Mouse (Mus musculus): ENCODE measurements around the gene Gm1043. TPM values are rescaled to one million over a fixed set of nuclear protein-coding genes. Genes with fewer than 3 reads are reported as not detected.

The Gm1043 gene
- total RNA-seq, 1 experiment = not detected

DNA sequence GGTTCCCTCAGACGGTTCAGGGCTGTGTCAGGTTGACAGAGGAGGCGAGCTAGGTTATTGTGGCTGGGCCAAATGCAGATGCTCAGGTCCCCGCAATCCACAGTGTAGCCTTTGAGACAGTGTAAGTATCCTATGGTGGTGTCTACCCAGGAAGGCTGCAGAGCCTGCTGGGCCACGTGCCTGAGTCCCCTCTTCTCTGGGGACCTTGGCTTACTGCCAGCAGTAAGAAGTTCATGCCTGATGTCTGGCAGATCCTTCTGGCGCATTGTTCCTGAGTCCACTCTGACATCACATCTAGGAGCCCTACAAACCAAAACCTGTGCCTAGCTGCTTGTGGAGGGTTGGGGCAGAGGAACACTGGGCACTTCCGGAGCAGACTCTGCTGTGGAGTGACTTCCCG is 27.2 kb downstream of the Gm1043 start:
- H3K9ac ChIP-seq (ENCODE audit: insufficient read depth, low read depth, low read length, poor library complexity, severe bottlenecking) = no peak overlapping the region
- H3K9me3 ChIP-seq (ENCODE audit: control insufficient read depth, insufficient read depth, low read depth, low read length) = no peaks in the 10 kb centered on the region
- no peak overlapping the region for H3K27ac ChIP-seq (ENCODE audit: insufficient read depth, low read depth, low read length, poor library complexity, severe bottlenecking)
- DNase-seq (ENCODE audit: low read depth, low spot score) = no peak
- no peaks in the 10 kb centered on the region for H3K36me3 ChIP-seq (ENCODE audit: control insufficient read depth, insufficient read depth, low read length, poor library complexity, severe bottlenecking)
- in situ Hi-C loops (cut with MboI; ENCODE audit: low sequenced_read_pairs in 2 of 2, unreplicated experiment in 2 of 2) = loop anchor here in 1 of 2 experiments (10.0 kb wide), 1 partner anchor 158 kb away; no protein-coding TSS in a partner anchor
- H3K4me3 ChIP-seq (ENCODE audit: insufficient read depth in 1 of 2, low read depth in 1 of 2, low read length in 2 of 2, poor library complexity in 1 of 2, severe bottlenecking in 1 of 2) = no peak overlapping the region
- H3K4me1 ChIP-seq (ENCODE audit: control insufficient read depth in 2 of 2, insufficient read depth in 2 of 2, low read length in 2 of 2, poor library complexity in 1 of 2) = no peaks in the 10 kb centered on the region
- TF ChIP-seq ZC3H11A (IDR thresholded peaks at IDR 0.05; ENCODE audit: borderline replicate concordance, low read depth, low read length) (no peak), ZNF384 (IDR thresholded peaks at IDR 0.05; ENCODE audit: low read depth, low read length) (no peak), CHD2 (IDR thresholded peaks at IDR 0.05; ENCODE audit: low read depth, low read length) (no peak), HCFC1 (IDR thresholded peaks at IDR 0.05; ENCODE audit: borderline replicate concordance, insufficient read depth, low read length) (no peak), MAFK (IDR thresholded peaks at IDR 0.05; ENCODE audit: insufficient read depth, low read depth, low read length) (no peak)

DNA sequence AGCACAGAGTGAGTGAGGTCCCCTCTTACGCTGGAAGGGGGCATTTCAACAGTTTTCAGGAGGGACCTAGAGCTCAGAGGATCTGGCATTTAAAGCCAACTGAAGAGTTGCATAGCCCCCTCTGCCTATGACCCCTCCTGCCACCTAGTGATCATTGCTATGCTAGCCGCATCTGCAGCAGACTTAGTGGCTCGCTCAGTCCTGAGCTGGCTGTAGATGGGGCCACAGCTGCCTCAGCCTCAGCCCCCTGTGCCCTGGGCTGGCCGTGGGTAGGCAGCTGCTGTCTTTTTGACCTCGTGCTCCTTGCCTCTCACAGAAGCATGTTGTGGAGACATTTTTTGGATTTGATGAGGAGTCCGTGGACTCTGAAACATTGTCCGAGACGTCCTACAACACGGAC is 32.0 kb downstream of the Gm1043 start:
- no peak for DNase-seq (ENCODE audit: low read depth, low spot score)
- TF ChIP-seq ZNF384 (IDR thresholded peaks at IDR 0.05; ENCODE audit: low read depth, low read length) (no peak), CHD2 (IDR thresholded peaks at IDR 0.05; ENCODE audit: low read depth, low read length) (no peak), MAFK (IDR thresholded peaks at IDR 0.05; ENCODE audit: insufficient read depth, low read depth, low read length) (no peak), ZC3H11A (IDR thresholded peaks at IDR 0.05; ENCODE audit: borderline replicate concordance, low read depth, low read length) (no peak), HCFC1 (IDR thresholded peaks at IDR 0.05; ENCODE audit: borderline replicate concordance, insufficient read depth, low read length) (no peak)
- H3K4me1 ChIP-seq (ENCODE audit: control insufficient read depth in 2 of 2, insufficient read depth in 2 of 2, low read length in 2 of 2, poor library complexity in 1 of 2) = no peaks in the 10 kb centered on the region; a peak in 1 of 4 replicates

DNA sequence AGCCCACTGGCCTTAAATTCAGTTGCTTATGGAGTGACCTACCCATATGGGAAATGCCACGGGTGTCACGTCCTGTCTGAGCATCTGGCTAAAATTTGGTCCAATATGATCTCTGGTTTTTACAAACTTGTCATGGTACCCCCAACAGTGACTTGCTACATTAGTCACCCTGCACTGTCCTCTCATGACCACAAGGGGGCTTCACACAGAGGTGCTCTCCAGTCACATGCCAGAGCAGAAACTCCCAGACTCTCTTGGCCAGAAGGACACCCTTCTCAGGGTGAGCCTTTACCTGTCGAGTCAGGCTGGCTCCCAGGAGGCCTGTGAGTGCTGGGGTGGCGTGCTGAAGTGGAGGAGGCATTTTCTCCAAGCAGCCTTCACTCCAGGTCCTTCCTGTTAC is 33.1 kb downstream of the Gm1043 start:
- Histone ChIP-seq H3K9me3 (ENCODE audit: control insufficient read depth, insufficient read depth, low read depth, low read length) (no peaks in the 10 kb centered on the region), H3K9ac (ENCODE audit: insufficient read depth, low read depth, low read length, poor library complexity, severe bottlenecking) (no peak overlapping the region), H3K27ac (ENCODE audit: insufficient read depth, low read depth, low read length, poor library complexity, severe bottlenecking) (no peak overlapping the region), H3K36me3 (ENCODE audit: control insufficient read depth, insufficient read depth, low read length, poor library complexity, severe bottlenecking) (no peaks in the 10 kb centered on the region; the same call in 1 of the 2 replicates), H3K4me1 (ENCODE audit: control insufficient read depth in 2 of 2, insufficient read depth in 2 of 2, low read length in 2 of 2, poor library complexity in 1 of 2) (no peaks in the 10 kb centered on the region; a peak in 1 of 4 replicates), H3K4me3 (ENCODE audit: insufficient read depth in 1 of 2, low read depth in 1 of 2, low read length in 2 of 2, poor library complexity in 1 of 2, severe bottlenecking in 1 of 2) (no peak overlapping the region)
- no peak for TF ChIP-seq ZNF384 (IDR thresholded peaks at IDR 0.05; ENCODE audit: low read depth, low read length)
- no peak for DNase-seq (ENCODE audit: low read depth, low spot score)
- in situ Hi-C loops (cut with MboI; ENCODE audit: low sequenced_read_pairs in 2 of 2, unreplicated experiment in 2 of 2) = loop anchor here in 1 of 2 experiments (10.0 kb wide), 1 partner anchor 163 kb away; no protein-coding TSS in a partner anchor

More for the DNA sequence above, 32.0 kb downstream of the Gm1043 start:
- Histone ChIP-seq H3K9me3 (ENCODE audit: control insufficient read depth, insufficient read depth, low read depth, low read length) (no peaks in the 10 kb centered on the region), H3K36me3 (ENCODE audit: control insufficient read depth, insufficient read depth, low read length, poor library complexity, severe bottlenecking) (no peaks in the 10 kb centered on the region; the same call in 1 of the 2 replicates), H3K4me3 (ENCODE audit: insufficient read depth in 1 of 2, low read depth in 1 of 2, low read length in 2 of 2, poor library complexity in 1 of 2, severe bottlenecking in 1 of 2) (no peak overlapping the region), H3K9ac (ENCODE audit: insufficient read depth, low read depth, low read length, poor library complexity, severe bottlenecking) (no peak overlapping the region), H3K27ac (ENCODE audit: insufficient read depth, low read depth, low read length, poor library complexity, severe bottlenecking) (no peak overlapping the region)
- in situ Hi-C loops (cut with MboI; ENCODE audit: low sequenced_read_pairs in 2 of 2, unreplicated experiment in 2 of 2) = loop anchor here in 1 of 2 experiments (10.0 kb wide), 1 partner anchor 162 kb away; no protein-coding TSS in a partner anchor

DNA sequence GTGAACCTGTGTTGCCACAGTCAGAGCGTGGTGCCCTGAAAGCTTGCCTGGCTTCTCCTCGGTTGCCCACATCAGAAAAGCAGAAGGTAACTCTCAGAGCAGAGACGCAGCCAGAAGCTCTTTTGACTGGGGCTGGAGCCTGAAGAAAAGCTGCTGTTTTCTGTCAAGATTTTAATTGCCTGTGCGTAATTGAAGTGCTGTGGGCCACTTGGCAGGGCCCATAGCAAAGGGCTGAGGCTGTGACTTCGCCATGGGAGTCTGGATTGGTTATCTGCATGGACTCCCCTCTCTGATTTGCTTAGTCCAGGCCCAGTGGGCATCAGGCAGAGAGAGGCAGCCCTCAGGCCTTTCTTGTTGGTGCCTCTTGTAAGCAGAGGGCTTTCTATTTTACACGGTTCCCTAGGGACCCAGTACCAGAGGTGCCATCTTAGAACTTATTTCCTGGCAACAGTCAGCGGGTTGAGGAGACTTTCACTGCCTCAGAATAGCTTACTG is 36.1 kb downstream of the Gm1043 start:
- H3K4me1 ChIP-seq (ENCODE audit: control insufficient read depth in 2 of 2, insufficient read depth in 2 of 2, low read length in 2 of 2, poor library complexity in 1 of 2) = no peaks in the 10 kb centered on the region; a peak in 1 of 4 replicates
- TF ChIP-seq HCFC1 (IDR thresholded peaks at IDR 0.05; ENCODE audit: borderline replicate concordance, insufficient read depth, low read length) = no peak
- TF ChIP-seq MAFK (IDR thresholded peaks at IDR 0.05; ENCODE audit: insufficient read depth, low read depth, low read length) = no peak
- no peak for TF ChIP-seq CHD2 (IDR thresholded peaks at IDR 0.05; ENCODE audit: low read depth, low read length)
- no peak overlapping the region for H3K27ac ChIP-seq (ENCODE audit: insufficient read depth, low read depth, low read length, poor library complexity, severe bottlenecking)
- no peak overlapping the region for H3K4me3 ChIP-seq (ENCODE audit: insufficient read depth in 1 of 2, low read depth in 1 of 2, low read length in 2 of 2, poor library complexity in 1 of 2, severe bottlenecking in 1 of 2)
- no peak for DNase-seq (ENCODE audit: low read depth, low spot score)
- in situ Hi-C loops (cut with MboI; ENCODE audit: low sequenced_read_pairs in 2 of 2, unreplicated experiment in 2 of 2) = no loop called here
- H3K36me3 ChIP-seq (ENCODE audit: control insufficient read depth, insufficient read depth, low read length, poor library complexity, severe bottlenecking) = no peaks in the 10 kb centered on the region; the same call in 1 of the 2 replicates
- H3K9me3 ChIP-seq (ENCODE audit: control insufficient read depth, insufficient read depth, low read depth, low read length) = no peaks in the 10 kb centered on the region
- no peak overlapping the region for H3K9ac ChIP-seq (ENCODE audit: insufficient read depth, low read depth, low read length, poor library complexity, severe bottlenecking)

DNA sequence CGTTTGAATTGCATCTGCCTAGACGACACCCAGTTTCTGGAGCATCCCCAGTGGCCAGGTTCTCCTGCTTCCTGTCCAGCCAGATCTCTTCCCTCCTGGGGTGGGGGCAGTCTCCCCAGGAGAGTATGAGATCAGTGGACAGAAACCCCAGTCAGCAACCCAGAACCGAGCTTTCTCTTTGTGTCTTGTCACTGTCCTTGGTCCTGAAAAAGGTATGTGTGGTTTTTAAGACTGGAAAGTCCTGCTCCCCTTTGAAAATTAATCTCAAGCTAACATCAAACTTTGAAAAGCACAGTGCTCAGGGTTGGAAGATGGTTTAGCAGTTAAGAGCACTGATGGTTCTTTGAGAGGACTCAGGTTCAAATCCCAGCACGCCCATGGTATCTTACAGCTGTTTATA is 46.7 kb downstream of the Gm1043 start:
- H3K9ac ChIP-seq (ENCODE audit: insufficient read depth, low read depth, low read length, poor library complexity, severe bottlenecking) = no peak overlapping the region
- no peak for TF ChIP-seq MAFK (IDR thresholded peaks at IDR 0.05; ENCODE audit: insufficient read depth, low read depth, low read length)
- TF ChIP-seq HCFC1 (IDR thresholded peaks at IDR 0.05; ENCODE audit: borderline replicate concordance, insufficient read depth, low read length) = no peak
- no peak for TF ChIP-seq ZNF384 (IDR thresholded peaks at IDR 0.05; ENCODE audit: low read depth, low read length)
- TF ChIP-seq ZC3H11A (IDR thresholded peaks at IDR 0.05; ENCODE audit: borderline replicate concordance, low read depth, low read length) = no peak
- TF ChIP-seq CHD2 (IDR thresholded peaks at IDR 0.05; ENCODE audit: low read depth, low read length) = no peak
- in situ Hi-C loops (cut with MboI; ENCODE audit: low sequenced_read_pairs in 2 of 2, unreplicated experiment in 2 of 2) = no loop called here
- no peak overlapping the region for H3K27ac ChIP-seq (ENCODE audit: insufficient read depth, low read depth, low read length, poor library complexity, severe bottlenecking)
- H3K36me3 ChIP-seq (ENCODE audit: control insufficient read depth, insufficient read depth, low read length, poor library complexity, severe bottlenecking) = no peaks in the 10 kb centered on the region
- no peak overlapping the region for H3K4me3 ChIP-seq (ENCODE audit: insufficient read depth in 1 of 2, low read depth in 1 of 2, low read length in 2 of 2, poor library complexity in 1 of 2, severe bottlenecking in 1 of 2)
- no peaks in the 10 kb centered on the region for H3K4me1 ChIP-seq (ENCODE audit: control insufficient read depth in 2 of 2, insufficient read depth in 2 of 2, low read length in 2 of 2, poor library complexity in 1 of 2)
- DNase-seq (ENCODE audit: low read depth, low spot score) = peak; percentile 40
- H3K9me3 ChIP-seq (ENCODE audit: control insufficient read depth, insufficient read depth, low read depth, low read length) = no peaks in the 10 kb centered on the region
